Mouse (Mus musculus) c-Kit-positive CD71-positive TER-119-negative erythroid progenitor cells, embryonic 14.5 days (primary cell): Measurements from ENCODE around the gene Ttc7b.

Experiments used
- DNase-seq: peaks from one replicate; pipeline ENCODE4 v3.0.0-alpha.2; 2013; ENCODE audit warnings: low read depth

Ttc7b gene

GRCm38 (mm10) chr12:100525939-100526338, 5.3 kb upstream of the Ttc7b start:
- DNase-seq = no peak

- DNase-seq = no peak
Measured at GRCm38 (mm10) chr12:100520077-100520793, 391 bp downstream of the Ttc7b start.

- DNase-seq = no peak
Measured at GRCm38 (mm10) chr12:100519684-100520076, 946 bp downstream of the Ttc7b start.

- DNase-seq = no peak
Measured at GRCm38 (mm10) chr12:100517371-100517770, 3.3 kb downstream of the Ttc7b start.

GRCm38 (mm10) chr12:100516161-100516838, 4.3 kb downstream of the Ttc7b start:
- no peak for DNase-seq

GRCm38 (mm10) chr12:100515493-100515892, 5.1 kb downstream of the Ttc7b start:
- DNase-seq = no peak

GRCm38 (mm10) chr12:100514611-100515010, 6.0 kb downstream of the Ttc7b start:
- DNase-seq = no peak

- DNase-seq = no peak
Measured at GRCm38 (mm10) chr12:100513131-100513530, 7.5 kb downstream of the Ttc7b start.

GRCm38 (mm10) chr12:100512641-100513040, 8.0 kb downstream of the Ttc7b start:
- no peak for DNase-seq

- no peak for DNase-seq
Measured at GRCm38 (mm10) chr12:100509615-100510282, 10.9 kb downstream of the Ttc7b start.

- DNase-seq = no peak
Measured at GRCm38 (mm10) chr12:100508668-100509067, 12.0 kb downstream of the Ttc7b start.

- no peak for DNase-seq
Measured at GRCm38 (mm10) chr12:100505484-100505883, 15.1 kb downstream of the Ttc7b start.

GRCm38 (mm10) chr12:100504585-100504984, 16.0 kb downstream of the Ttc7b start:
- DNase-seq = no peak

GRCm38 (mm10) chr12:100503659-100504058, 17.0 kb downstream of the Ttc7b start:
- DNase-seq = no peak

- DNase-seq = no peak
Measured at GRCm38 (mm10) chr12:100502544-100502943, 18.1 kb downstream of the Ttc7b start.

- DNase-seq = no peak
Measured at GRCm38 (mm10) chr12:100501261-100501660, 19.4 kb downstream of the Ttc7b start.

- DNase-seq = no peak
Measured at GRCm38 (mm10) chr12:100499469-100499868, 21.2 kb downstream of the Ttc7b start.

- no peak for DNase-seq
Measured at GRCm38 (mm10) chr12:100498006-100498405, 22.6 kb downstream of the Ttc7b start.

- DNase-seq = no peak
Measured at GRCm38 (mm10) chr12:100495083-100495482, 25.5 kb downstream of the Ttc7b start.

GRCm38 (mm10) chr12:100493211-100493610, 27.4 kb downstream of the Ttc7b start:
- no peak for DNase-seq

GRCm38 (mm10) chr12:100492676-100493075, 27.9 kb downstream of the Ttc7b start:
- no peak for DNase-seq

- DNase-seq = no peak
Measured at GRCm38 (mm10) chr12:100491967-100492611, 28.5 kb downstream of the Ttc7b start.

GRCm38 (mm10) chr12:100489799-100490198, 30.8 kb downstream of the Ttc7b start:
- DNase-seq = no peak
